Mouse (Mus musculus) erythroblast, embryonic 14.5 days (primary cell): ENCODE results near the gene Thap4.

Experiments used
- GATA1 ChIP-seq: IDR thresholded peaks from 2 replicates; pipeline ENCODE4 v1.6.1; 2012; ENCODE audit warnings: low read length, inconsistent platforms, mixed read lengths
- TAL1 ChIP-seq: IDR thresholded peaks from 3 replicates; pipeline ENCODE4 v1.6.1; 2012; ENCODE audit warnings: low read length, inconsistent platforms, mixed read lengths

DNA sequence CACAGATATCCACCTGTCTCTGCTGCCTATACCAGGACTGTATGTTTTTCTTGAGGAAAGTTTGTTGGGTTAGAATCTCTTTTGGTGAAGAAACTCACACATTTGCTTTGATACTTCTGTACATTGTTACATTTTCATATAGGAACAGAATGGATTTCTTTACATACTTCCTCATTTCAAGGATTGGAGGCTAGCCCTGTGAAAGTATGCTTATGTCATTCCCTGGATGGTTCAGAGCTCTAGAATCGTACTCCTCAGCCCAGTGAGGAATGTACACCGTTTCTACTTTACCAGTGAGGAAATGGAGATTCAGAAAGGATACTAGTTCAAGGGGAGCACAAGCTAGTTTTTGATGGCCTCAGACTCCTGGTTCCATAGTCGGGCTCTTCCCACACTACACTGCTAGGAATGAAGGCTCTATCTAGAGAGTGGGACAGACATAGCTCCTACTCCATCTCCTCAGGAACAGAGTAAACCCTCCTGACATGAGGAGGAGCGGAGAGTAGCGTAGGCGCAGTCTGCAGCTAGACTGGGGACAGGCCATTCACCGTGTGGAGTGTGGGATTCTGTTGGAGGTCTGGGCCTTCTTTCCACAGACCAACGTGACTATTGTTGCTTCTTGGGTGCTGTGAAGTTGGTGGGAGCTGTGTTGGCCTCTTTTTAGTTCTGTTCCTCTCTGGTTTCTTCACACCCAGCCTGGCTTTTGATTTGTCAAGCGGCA lies 10.4 kb upstream of the Thap4 start:
- no peak for TF ChIP-seq GATA1
- no peak for TF ChIP-seq TAL1
